Mouse (Mus musculus) granulocyte monocyte progenitor cell, adult 5-6 weeks (primary cell): ENCODE data around the gene C1qtnf1. TPM values are rescaled to one million over a fixed set of nuclear protein-coding genes. Genes with fewer than 3 reads are reported as not detected.
A peak's percentile ranks its signal among the peaks of the same experiment; 100 is the strongest.

Source experiments
- ATAC-seq: replicated peaks from 2 replicates; pipeline ENCODE4 v1.8.0; 2016; ENCODE audit warnings: mild to moderate bottlenecking, moderate TSS enrichment, inconsistent platforms; ENCODE audit not compliant: poor library complexity, severe bottlenecking
- total RNA-seq, 2 experiments: library from RNA; stranded (forward) in 1 of 2; stranded (reverse) in 1 of 2; fragments of 200-712, 200-1000 nt in 1 of 2; fragments of >200 nt in 1 of 2; fragmentation: Nextera tagmentation in 1 of 2; gene quantifications; 2 replicates each; pipeline ENCODE4 v1.2.3; 2014 to 2017

Gene C1qtnf1
- total RNA-seq, 2 experiments from 2014 or later = not detected

DNA sequence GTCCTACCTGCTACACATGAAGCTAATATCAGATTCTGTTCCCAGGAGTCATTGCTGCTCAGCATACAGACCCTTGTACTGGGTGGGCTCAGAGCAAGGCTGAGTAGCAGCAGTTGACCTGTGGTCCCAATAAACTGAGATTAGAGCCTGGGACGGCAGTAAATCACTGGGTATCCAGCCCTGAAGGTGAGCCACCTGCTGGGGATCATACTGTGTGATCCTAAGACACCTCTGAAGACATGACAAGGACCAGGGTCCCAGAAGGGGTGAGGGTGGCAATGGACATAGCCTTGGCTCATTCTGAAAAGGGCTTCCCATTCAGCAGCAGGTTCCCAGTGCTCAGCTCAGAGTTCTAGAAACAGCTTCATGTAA lies 17.9 kb upstream of the C1qtnf1 start:
- ATAC-seq = no peak

- ATAC-seq = no peak
Measured at GRCm38 (mm10) chr11:118410479-118410878, 17.5 kb upstream of the C1qtnf1 start.

GRCm38 (mm10) chr11:118411271-118411670 lies 16.7 kb upstream of the C1qtnf1 start:
- no peak for ATAC-seq

DNA sequence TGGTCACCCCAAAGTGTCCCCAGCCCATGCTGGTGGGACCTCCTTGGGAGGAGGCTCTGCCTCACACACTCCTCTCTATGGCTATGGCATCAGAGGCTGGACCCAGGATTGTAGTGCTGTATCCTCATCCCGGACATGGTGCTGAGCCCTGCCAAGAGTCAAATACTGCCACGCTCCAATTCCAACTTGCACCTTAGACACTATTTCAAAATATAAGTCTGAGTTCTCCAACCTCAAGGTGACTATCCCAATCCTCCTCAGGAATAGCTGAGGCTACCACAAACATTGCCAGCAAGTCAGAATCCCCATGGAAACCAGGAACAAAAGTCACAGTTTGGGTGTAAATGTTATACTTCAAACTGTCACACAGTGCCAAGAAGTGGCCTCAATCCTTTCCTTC lies 15.4 kb upstream of the C1qtnf1 start:
- ATAC-seq = no peak

GRCm38 (mm10) chr11:118413055-118413454 lies 14.9 kb upstream of the C1qtnf1 start:
- no peak for ATAC-seq

- no peak for ATAC-seq
Measured at GRCm38 (mm10) chr11:118414270-118414669, 13.7 kb upstream of the C1qtnf1 start.

DNA sequence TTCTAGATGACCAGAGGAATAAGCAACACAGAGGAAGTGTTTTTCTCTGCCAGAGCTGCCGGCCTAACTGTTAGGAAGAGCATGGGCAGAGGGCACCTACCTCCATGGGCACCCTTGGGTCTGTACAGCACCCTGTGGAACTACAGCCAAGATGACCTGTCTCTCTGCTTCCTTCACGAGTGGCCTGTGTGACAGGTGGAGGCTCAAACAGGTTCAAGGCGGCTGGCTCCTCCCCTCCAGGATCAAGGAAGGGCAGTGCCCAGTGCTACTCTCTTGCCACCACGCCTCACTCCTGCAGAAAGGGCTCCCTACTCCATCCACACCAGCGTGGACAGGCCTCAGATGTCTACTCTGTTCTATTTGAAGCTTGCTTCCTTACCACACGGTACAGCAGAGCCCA lies 12.4 kb upstream of the C1qtnf1 start:
- no peak for ATAC-seq

DNA sequence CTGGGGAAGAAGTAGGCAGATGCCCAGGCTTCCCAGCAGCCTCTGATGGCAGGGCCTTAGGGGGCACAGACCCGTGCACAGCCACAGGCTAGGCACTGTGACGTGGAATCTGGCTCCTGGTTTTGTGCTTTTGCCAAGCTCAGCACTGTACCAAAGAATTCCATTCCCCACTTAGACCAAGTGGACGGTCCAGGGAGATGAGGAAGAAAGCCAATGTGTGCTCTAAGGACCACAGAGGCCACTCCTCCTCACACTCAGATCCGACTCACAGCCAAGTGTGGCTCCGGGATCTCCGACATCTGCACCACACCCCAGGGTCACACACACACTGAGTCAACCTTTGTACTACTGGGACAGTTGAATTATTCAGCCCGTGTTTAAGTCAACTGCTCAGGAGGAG lies 12.0 kb upstream of the C1qtnf1 start:
- ATAC-seq = no peak

GRCm38 (mm10) chr11:118417496-118417895 lies 10.5 kb upstream of the C1qtnf1 start:
- ATAC-seq = no peak

GRCm38 (mm10) chr11:118418442-118418833 lies 9.6 kb upstream of the C1qtnf1 start:
- ATAC-seq = peak; percentile 46

GRCm38 (mm10) chr11:118418834-118419504 lies 9.0 kb upstream of the C1qtnf1 start, which contains the start of gene Cant1:
Cant1 (minus strand) TSS chr11:118419086.
- ATAC-seq = peak; percentile 86

- ATAC-seq = peak; percentile 29; the same call in 1 of the 2 replicates
Measured at GRCm38 (mm10) chr11:118420261-118420660, 7.7 kb upstream of the C1qtnf1 start.

DNA sequence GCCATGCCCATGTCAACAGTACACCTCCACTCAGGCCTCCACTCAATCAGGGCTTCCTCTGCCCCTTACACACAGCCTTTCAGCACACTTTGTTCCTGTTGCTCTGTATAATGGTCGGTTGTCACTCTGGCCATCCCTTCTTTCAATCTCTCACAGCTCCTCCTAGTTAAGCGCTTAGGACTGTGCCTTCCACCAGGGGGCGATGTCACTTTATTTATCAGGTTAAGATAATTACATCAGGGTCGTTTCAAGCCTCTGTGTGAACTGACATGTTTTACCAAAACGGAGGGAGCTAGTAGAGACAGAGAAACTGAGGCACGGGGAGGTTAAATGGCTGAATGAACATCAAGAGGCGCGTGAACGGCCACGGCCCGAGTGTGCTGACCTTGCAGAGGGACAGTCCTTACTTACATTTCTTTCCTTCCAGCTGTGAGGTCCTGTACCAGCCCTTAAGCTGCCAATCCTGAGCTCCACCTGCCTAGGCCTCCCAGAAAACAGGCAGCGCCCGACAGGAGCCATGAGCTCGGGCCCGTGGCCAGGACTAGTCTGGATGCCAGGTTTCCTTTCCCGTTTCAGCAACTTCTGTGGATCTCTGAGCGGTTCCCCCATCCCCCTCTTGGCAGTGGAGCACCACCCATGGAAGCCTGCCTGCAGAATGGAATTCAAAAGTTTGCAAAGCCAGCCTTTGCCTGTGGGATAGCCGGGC lies 4.6 kb upstream of the C1qtnf1 start:
- ATAC-seq = no peak

GRCm38 (mm10) chr11:118424621-118425335 lies 3.2 kb upstream of the C1qtnf1 start:
- no peak for ATAC-seq

GRCm38 (mm10) chr11:118426765-118427164 lies 1.2 kb upstream of the C1qtnf1 start:
- ATAC-seq = no peak

GRCm38 (mm10) chr11:118427266-118427779 lies 680 bp upstream of the C1qtnf1 start:
- no peak for ATAC-seq

DNA sequence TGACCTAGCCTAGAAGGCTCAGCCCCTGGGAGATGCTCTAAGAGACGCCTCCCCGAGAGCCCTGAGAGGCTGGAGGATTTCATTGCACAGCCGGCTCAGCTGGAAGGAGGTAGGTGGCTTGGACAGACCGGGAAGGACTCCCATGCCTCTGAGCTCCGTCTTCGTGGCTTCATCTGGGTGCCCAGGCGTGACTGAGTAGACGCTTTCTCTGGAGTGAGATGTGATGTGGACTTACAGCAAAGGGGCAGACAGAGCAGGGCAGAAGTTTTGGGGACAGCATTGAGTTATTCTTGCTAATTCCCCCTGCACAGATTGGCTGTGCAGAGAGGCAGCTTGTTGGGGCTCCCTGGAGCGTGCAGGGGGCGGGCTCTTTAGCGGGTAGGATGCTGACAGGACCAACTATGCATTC lies 461 bp downstream of the C1qtnf1 start:
- ATAC-seq = no peak

- no peak for ATAC-seq
Measured at GRCm38 (mm10) chr11:118428944-118429709, 1.1 kb downstream of the C1qtnf1 start.

- no peak for ATAC-seq
Measured at GRCm38 (mm10) chr11:118430291-118430885, 2.4 kb downstream of the C1qtnf1 start.
